Mouse (Mus musculus) cerebellum, postnatal 10 days (tissue): ENCODE measurements around the gene Stat3.

ENCODE experiments used
- DNase-seq, 2 experiments: peaks; one replicate each; pipeline ENCODE4 v3.0.0; 2021; ENCODE audit warnings: mixed read lengths in 2 of 2

Gene Stat3

GRCm38 (mm10) chr11:100850778-100851528 lies 88.4 kb downstream of the Stat3 start:
- peak; percentile 66 to 75 for DNase-seq

- DNase-seq = peak; percentile 77 to 79
Observed at GRCm38 (mm10) chr11:100850038-100850777, 89.1 kb downstream of the Stat3 start, which contains the start of gene Stat5b. TSS of gene Stat5b (minus strand) at chr11:100850724.

- no peak for DNase-seq
Observed at GRCm38 (mm10) chr11:100849456-100850037, 89.8 kb downstream of the Stat3 start.

- DNase-seq = no peak
Observed at GRCm38 (mm10) chr11:100848789-100849379, 90.5 kb downstream of the Stat3 start.

GRCm38 (mm10) chr11:100848080-100848479 lies 91.3 kb downstream of the Stat3 start:
- no peak for DNase-seq

- no peak for DNase-seq
Observed at GRCm38 (mm10) chr11:100847572-100847971, 91.8 kb downstream of the Stat3 start.

- DNase-seq = no peak
Observed at GRCm38 (mm10) chr11:100845793-100846192, 93.5 kb downstream of the Stat3 start.

GRCm38 (mm10) chr11:100844121-100844520 lies 95.2 kb downstream of the Stat3 start:
- no peak for DNase-seq

- no peak for DNase-seq
Observed at GRCm38 (mm10) chr11:100843070-100843669, 96.2 kb downstream of the Stat3 start.

GRCm38 (mm10) chr11:100842025-100842424 lies 97.3 kb downstream of the Stat3 start:
- no peak for DNase-seq

- DNase-seq = no peak
Observed at GRCm38 (mm10) chr11:100840866-100841265, 98.5 kb downstream of the Stat3 start.

GRCm38 (mm10) chr11:100839523-100839922 lies 99.8 kb downstream of the Stat3 start:
- no peak for DNase-seq

- no peak for DNase-seq
Observed at GRCm38 (mm10) chr11:100838894-100839293, 100.4 kb downstream of the Stat3 start.

GRCm38 (mm10) chr11:100836923-100837702 lies 102.2 kb downstream of the Stat3 start:
- no peak for DNase-seq
